Mouse (Mus musculus) megakaryocyte, embryonic 14.5 days (primary cell): ENCODE measurements around the gene Coro1b.

ENCODE experiments used
- FLI1 ChIP-seq: IDR thresholded peaks from 2 replicates; pipeline ENCODE4 v1.6.1; 2012; ENCODE audit warnings: low read length, inconsistent platforms, mixed read lengths
- GATA1 ChIP-seq: IDR thresholded peaks from 3 replicates; pipeline ENCODE4 v1.6.1; 2012; ENCODE audit warnings: mixed read lengths, low read length, inconsistent platforms, borderline replicate concordance

- no peak for TF ChIP-seq GATA1
- no peak for TF ChIP-seq FLI1
Observed at GRCm38 (mm10) chr19:4166678-4167476, 18.5 kb downstream of the Coro1b start.
